Mouse (Mus musculus): ENCODE measurements at regions not wholly inside any gene's neighbourhood (a gene's known extent, or its start where the extent isn't known, plus 50 kb on each side); places are given as distances from the start of the nearest gene placed in this dataset.
"Not testable (repeated sequence)": the region's sequence is repeated elsewhere in the genome, so short reads cannot be mapped to it uniquely, and the experiment has no call there.

DNA sequence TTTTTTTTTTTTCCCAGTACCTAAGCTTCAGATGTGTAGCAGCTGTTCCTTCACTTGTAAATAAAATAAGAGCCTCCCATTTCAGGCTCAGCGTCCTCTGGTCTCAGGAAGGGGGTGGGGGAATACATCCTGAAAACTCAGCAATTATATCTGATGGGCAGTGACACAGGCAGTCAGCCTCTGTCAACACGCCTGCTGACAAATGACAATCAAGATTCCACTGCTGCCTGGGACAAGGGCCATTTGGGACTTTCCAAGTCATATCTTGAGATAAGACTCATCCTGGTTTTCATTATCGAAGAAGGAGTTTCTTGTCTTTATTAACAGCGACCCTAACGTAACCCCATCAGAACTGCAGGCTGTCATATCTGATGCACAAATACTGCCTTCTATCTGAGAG lies 187.9 kb upstream of the Pum3 start:
- no peak for DNase-seq
- Histone ChIP-seq H3K4me1 (ENCODE audit: control insufficient read depth, insufficient read depth, low read length) (peaks cover 2% of the 10 kb centered on the region; the same call in 1 of the 2 replicates), H3K4me3 (replicated peaks; ENCODE audit: extremely low read depth, low read depth, low read length) (no peak overlapping the region)
- 29% methylated on average over 5 of the region's 5 CpGs for WGBS
- TF ChIP-seq POLR2A (IDR thresholded peaks at IDR 0.05; ENCODE audit: borderline replicate concordance, extremely low read depth, low read depth, low read length) (no peak), CTCF (IDR thresholded peaks at IDR 0.05; ENCODE audit: insufficient read depth, low read length) (no peak)

- no peak for DNase-seq
- H3K4me1 ChIP-seq (ENCODE audit: control insufficient read depth, insufficient read depth, low read length) = no peaks in the 10 kb centered on the region
- WGBS = 81% methylated on average over 2 of the region's 2 CpGs
- TF ChIP-seq CTCF (IDR thresholded peaks at IDR 0.05; ENCODE audit: insufficient read depth, low read length) = no peak
- no peak for TF ChIP-seq POLR2A (IDR thresholded peaks at IDR 0.05; ENCODE audit: borderline replicate concordance, extremely low read depth, low read depth, low read length)
- no peak overlapping the region for H3K4me3 ChIP-seq (replicated peaks; ENCODE audit: extremely low read depth, low read depth, low read length)
Observed at GRCm38 (mm10) chr19:27606933-27607332, 177.3 kb upstream of the Pum3 start.

GRCm38 (mm10) chr19:27603296-27603695 lies 173.7 kb upstream of the Pum3 start:
- 27% methylated on average over 8 of the region's 8 CpGs for WGBS
- no peak for TF ChIP-seq CTCF (IDR thresholded peaks at IDR 0.05; ENCODE audit: insufficient read depth, low read length)
- no peak for TF ChIP-seq POLR2A (IDR thresholded peaks at IDR 0.05; ENCODE audit: borderline replicate concordance, extremely low read depth, low read depth, low read length)
- H3K4me3 ChIP-seq (replicated peaks; ENCODE audit: extremely low read depth, low read depth, low read length) = no peak overlapping the region
- no peaks in the 10 kb centered on the region for H3K4me1 ChIP-seq (ENCODE audit: control insufficient read depth, insufficient read depth, low read length)
- DNase-seq = no peak

DNA sequence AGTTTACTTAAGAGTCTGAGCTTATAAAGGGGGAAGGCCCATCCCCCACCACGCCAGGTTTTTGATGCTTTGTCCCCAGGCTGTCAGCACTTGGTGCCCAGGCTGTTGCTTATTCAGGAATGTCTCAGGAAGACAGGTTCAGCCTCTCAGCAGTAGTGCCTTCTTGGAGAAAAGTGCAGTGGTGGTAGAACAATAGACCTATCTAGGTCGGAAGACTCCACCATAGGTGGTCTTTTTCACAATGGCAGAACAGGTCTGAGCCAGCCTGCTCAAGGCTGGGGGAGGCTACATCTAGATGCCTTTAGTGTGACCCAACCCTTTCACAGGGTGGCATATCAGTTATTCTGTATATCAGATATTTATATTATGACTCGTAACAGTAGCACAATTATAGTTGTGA lies 171.9 kb upstream of the Pum3 start:
- TF ChIP-seq POLR2A (IDR thresholded peaks at IDR 0.05; ENCODE audit: borderline replicate concordance, extremely low read depth, low read depth, low read length) (no peak), CTCF (IDR thresholded peaks at IDR 0.05; ENCODE audit: insufficient read depth, low read length) (no peak)
- no peaks in the 10 kb centered on the region for H3K4me1 ChIP-seq (ENCODE audit: control insufficient read depth, insufficient read depth, low read length)
- WGBS = 84% methylated on average over 3 of the region's 3 CpGs
- DNase-seq = no peak
- no peak overlapping the region for H3K4me3 ChIP-seq (replicated peaks; ENCODE audit: extremely low read depth, low read depth, low read length)

DNA sequence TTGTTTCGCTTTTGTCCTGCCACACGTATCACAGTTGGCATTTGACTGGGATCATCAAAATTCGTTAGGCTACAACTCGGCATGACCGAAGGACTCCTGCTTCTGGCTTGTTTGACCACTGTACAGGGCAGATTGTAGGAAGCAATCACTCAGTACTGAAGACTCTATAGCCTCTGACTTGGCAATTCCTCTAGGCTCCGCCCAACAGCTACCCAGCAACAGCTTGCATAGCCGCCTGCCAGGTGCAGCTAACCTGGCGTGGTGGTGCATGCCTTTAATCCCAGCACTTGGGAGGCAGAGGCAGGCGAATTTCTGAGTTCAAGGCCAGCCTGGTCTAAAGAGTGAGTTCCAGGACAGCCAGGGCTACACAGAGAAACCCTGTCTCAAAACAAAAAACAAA lies 170.8 kb upstream of the Pum3 start:
- not testable (repeated sequence) for H3K4me1 ChIP-seq (ENCODE audit: control insufficient read depth, insufficient read depth, low read length); H3K4me3 ChIP-seq (replicated peaks; ENCODE audit: extremely low read depth, low read depth, low read length); DNase-seq
- 87% methylated on average over 9 of the region's 9 CpGs for whole genome bisulfite sequencing

DNA sequence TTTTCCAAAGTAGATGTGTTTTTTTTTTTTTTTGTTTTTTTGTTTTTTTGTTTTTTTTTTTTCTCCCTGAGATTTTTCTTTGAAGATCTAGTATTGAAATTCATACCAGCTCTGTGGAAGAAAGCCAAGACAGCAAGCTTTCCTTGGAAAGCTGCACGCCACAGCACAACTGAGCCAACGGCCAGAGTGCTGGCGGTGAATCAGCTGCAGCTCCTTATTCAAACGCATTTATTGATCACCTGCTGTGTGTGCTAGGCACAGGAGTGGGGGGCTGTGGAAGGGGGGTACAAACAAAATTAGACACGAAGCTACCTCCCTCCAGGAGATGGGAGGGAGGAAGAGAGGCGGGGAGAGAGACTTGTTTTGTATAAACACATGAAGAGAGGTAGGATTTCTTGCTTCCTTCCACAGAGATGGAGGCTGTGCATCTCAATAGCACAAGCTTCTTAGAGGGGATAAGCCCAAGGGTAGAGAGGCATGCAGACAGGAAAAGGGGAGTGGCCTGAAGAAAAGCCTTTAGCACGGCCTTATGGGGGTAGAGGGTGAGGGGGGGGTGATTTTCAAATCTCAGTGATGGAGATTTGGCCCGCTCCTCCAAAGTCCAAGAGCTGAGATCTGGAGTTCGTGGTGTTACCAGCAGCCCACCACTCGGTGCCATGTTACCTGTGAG lies 170.1 kb upstream of the Pum3 start:
- TF ChIP-seq CTCF (IDR thresholded peaks at IDR 0.05; ENCODE audit: insufficient read depth, low read length) (no peak), POLR2A (IDR thresholded peaks at IDR 0.05; ENCODE audit: borderline replicate concordance, extremely low read depth, low read depth, low read length) (no peak)
- DNase-seq = no peak
- WGBS = 53% methylated on average over 10 of the region's 10 CpGs
- H3K4me1 ChIP-seq (ENCODE audit: control insufficient read depth, insufficient read depth, low read length) = no peaks in the 10 kb centered on the region
- H3K4me3 ChIP-seq (replicated peaks; ENCODE audit: extremely low read depth, low read depth, low read length) = no peak overlapping the region

- Histone ChIP-seq H3K4me3 (replicated peaks; ENCODE audit: extremely low read depth, low read depth, low read length) (no peak overlapping the region), H3K4me1 (ENCODE audit: control insufficient read depth, insufficient read depth, low read length) (no peaks in the 10 kb centered on the region)
- no peak for DNase-seq
- 89% methylated on average over 5 of the region's 5 CpGs for whole genome bisulfite sequencing
- no peak for TF ChIP-seq CTCF (IDR thresholded peaks at IDR 0.05; ENCODE audit: insufficient read depth, low read length)
- TF ChIP-seq POLR2A (IDR thresholded peaks at IDR 0.05; ENCODE audit: borderline replicate concordance, extremely low read depth, low read depth, low read length) = no peak
Observed at GRCm38 (mm10) chr19:27598350-27598749, 168.7 kb upstream of the Pum3 start.

DNA sequence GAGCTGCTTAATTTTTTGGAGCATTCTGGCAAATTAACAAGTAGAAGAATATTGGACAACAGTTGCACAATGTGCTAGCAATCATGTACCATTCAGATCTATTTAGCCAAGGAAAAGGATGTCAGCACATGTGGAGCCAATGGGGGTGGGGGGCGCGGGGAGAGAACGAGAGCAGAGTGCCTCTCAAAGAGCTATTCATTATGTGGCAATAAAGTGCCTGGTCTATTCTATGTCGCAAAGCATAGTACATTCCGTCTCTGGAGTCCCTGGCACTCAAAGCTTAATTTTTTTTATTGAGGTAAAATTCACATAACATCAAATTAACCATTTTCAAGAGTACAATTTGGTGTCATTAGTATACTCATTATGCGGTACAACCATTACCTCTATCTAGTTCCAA lies 155.9 kb upstream of the Pum3 start:
- WGBS = 80% methylated on average over 6 of the region's 6 CpGs
- no peak for TF ChIP-seq POLR2A (IDR thresholded peaks at IDR 0.05; ENCODE audit: borderline replicate concordance, extremely low read depth, low read depth, low read length)
- no peak for TF ChIP-seq CTCF (IDR thresholded peaks at IDR 0.05; ENCODE audit: insufficient read depth, low read length)
- Histone ChIP-seq H3K4me1 (ENCODE audit: control insufficient read depth, insufficient read depth, low read length) (no peaks in the 10 kb centered on the region), H3K4me3 (replicated peaks; ENCODE audit: extremely low read depth, low read depth, low read length) (no peak overlapping the region)
- no peak for DNase-seq

GRCm38 (mm10) chr19:27582111-27582500 lies 152.5 kb upstream of the Pum3 start:
- Histone ChIP-seq H3K4me1 (ENCODE audit: control insufficient read depth, insufficient read depth, low read length) (no peaks in the 10 kb centered on the region), H3K4me3 (replicated peaks; ENCODE audit: extremely low read depth, low read depth, low read length) (no peak overlapping the region)
- 36% methylated on average over 8 of the region's 8 CpGs for WGBS
- DNase-seq = no peak
- no peak for TF ChIP-seq CTCF (IDR thresholded peaks at IDR 0.05; ENCODE audit: insufficient read depth, low read length)

DNA sequence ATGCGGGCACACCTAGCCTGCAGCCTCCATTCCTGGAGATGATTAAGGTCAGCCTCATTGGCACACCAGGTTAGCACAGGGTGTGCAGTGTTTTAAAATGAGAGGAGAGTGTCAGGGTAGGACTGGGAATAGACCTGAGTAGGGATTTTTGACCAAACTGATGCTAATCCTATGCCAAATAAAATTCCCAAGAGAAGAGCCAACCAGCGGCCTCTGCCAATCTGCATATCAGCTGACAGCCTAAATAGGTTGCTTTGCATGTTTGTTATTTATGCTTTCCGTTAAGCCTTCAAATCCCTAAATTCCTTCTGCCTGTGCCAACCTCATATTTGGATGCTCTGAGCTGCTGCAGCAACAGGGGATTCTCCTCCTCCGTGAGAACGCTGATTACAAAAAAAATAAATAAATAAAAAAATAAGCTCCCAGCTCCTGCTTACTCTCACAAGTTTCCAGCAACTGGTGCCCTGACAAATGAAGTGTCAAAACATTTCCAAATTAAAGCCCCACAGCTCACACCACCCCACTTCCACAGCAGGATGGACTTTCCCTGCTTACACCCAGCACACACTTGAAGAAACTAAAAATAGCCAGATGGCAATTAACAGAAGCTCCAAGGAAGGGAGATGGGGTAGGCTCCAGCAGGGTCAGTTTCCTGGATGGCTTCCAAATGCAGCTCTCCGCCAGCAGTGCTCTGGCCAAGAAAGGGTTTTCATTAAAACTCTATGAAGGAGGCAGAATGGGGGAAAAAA lies 151.9 kb upstream of the Pum3 start:
- H3K4me3 ChIP-seq (replicated peaks; ENCODE audit: extremely low read depth, low read depth, low read length) = no peak overlapping the region
- WGBS = 33% methylated on average over 6 of the region's 6 CpGs
- DNase-seq = no peak
- H3K4me1 ChIP-seq (ENCODE audit: control insufficient read depth, insufficient read depth, low read length) = no peaks in the 10 kb centered on the region
- TF ChIP-seq CTCF (IDR thresholded peaks at IDR 0.05; ENCODE audit: insufficient read depth, low read length) (no peak), POLR2A (IDR thresholded peaks at IDR 0.05; ENCODE audit: borderline replicate concordance, extremely low read depth, low read depth, low read length) (no peak)
